Mouse (Mus musculus) neural tube, embryonic 13.5 days (tissue): ENCODE measurements around the gene Rmi2. TPM values are rescaled to one million over a fixed set of nuclear protein-coding genes. Genes with fewer than 3 reads are reported as not detected.

ENCODE experiments used
- ATAC-seq: fragments of 200-750 bp; cut with Nextera tagmentation; 2 replicates; pipeline ENCODE4 v1.8.0; 2017; ENCODE audit warnings: low read depth, mild to moderate bottlenecking, moderate TSS enrichment, moderate library complexity
- H3K27ac ChIP-seq: fragments of 300-500 bp; sonication (generic); replicated peaks from 2 replicates; pipeline ENCODE4 v1.5.1; 2015; ENCODE audit warnings: moderate library complexity, mild to moderate bottlenecking, inconsistent platforms
- H3K27me3 ChIP-seq: fragments of 300-500 bp; sonication (generic); 2 replicates; pipeline ENCODE4 v1.6.1; 2015; ENCODE audit warnings: mild to moderate bottlenecking, inconsistent platforms
- H3K36me3 ChIP-seq: fragments of 300-500 bp; sonication (generic); 2 replicates; pipeline ENCODE4 v1.6.1; 2015; ENCODE audit warnings: mild to moderate bottlenecking, inconsistent platforms
- H3K4me1 ChIP-seq: fragments of 300-500 bp; sonication (generic); replicated peaks from 2 replicates; pipeline ENCODE4 v1.6.1; 2015; ENCODE audit warnings: inconsistent platforms
- H3K4me2 ChIP-seq: fragments of 300-500 bp; sonication (generic); 2 replicates; pipeline ENCODE4 v1.6.1; 2015; ENCODE audit warnings: inconsistent platforms, mild to moderate bottlenecking, moderate library complexity
- H3K4me3 ChIP-seq: fragments of 300-500 bp; sonication (generic); 2 replicates; pipeline ENCODE4 v1.5.1; 2015; ENCODE audit warnings: mild to moderate bottlenecking, inconsistent platforms
- H3K9ac ChIP-seq: fragments of 300-500 bp; sonication (generic); 2 replicates; pipeline ENCODE4 v1.6.1; 2015; ENCODE audit warnings: moderate library complexity, mild to moderate bottlenecking, inconsistent platforms
- H3K9me3 ChIP-seq: fragments of 300-500 bp; sonication (generic); 2 replicates; pipeline ENCODE4 v1.6.1; 2016; ENCODE audit warnings: inconsistent platforms
- WGBS: fragments of 180-500 bp; shearing (Covaris S2); methylation state at CpG from one replicate; pipeline ENCODE4 v1.1.7; 2015; 5-methylcytosine and 5-hydroxymethylcytosine counted together
- polyA plus RNA-seq: library from polyadenylated mRNA; unstranded; fragments of >200 nt; fragmentation: Nextera tagmentation; extraction: Ambion mirVana; gene quantifications from 2 replicates; pipeline ENCODE4 v1.2.1, GENCODE M21; 2015

The Rmi2 gene
- polyA plus RNA-seq, 1 experiment from 2014 or later: 0.68 TPM

- H3K27me3 ChIP-seq: no peaks in the 10 kb centered on the region
- no peaks in the 10 kb centered on the region for H3K4me1 ChIP-seq
- H3K9me3 ChIP-seq: no peaks in the 10 kb centered on the region
- no peaks in the 10 kb centered on the region for H3K36me3 ChIP-seq
- no peak overlapping the region for H3K27ac ChIP-seq
- no peak overlapping the region for H3K9ac ChIP-seq
- ATAC-seq: no peak
- no peak overlapping the region for H3K4me2 ChIP-seq
- no peak overlapping the region for H3K4me3 ChIP-seq
- 88% methylated on average over 2 of the region's 2 CpGs for WGBS
Measured at GRCm38 (mm10) chr16:10911061-10911460, 76.2 kb downstream of the Rmi2 start.

GRCm38 (mm10) chr16:10915066-10915465, 80.2 kb downstream of the Rmi2 start:
- Histone ChIP-seq H3K9ac (no peak overlapping the region), H3K27ac (no peak overlapping the region), H3K4me3 (no peak overlapping the region), H3K27me3 (no peaks in the 10 kb centered on the region), H3K4me2 (no peak overlapping the region), H3K4me1 (0 out of 2 replicates have a peak, but pooled peaks cover 2% of the 10 kb centered on the region), H3K9me3 (no peaks in the 10 kb centered on the region), H3K36me3 (no peaks in the 10 kb centered on the region)
- 95% methylated on average over 4 of the region's 4 CpGs for WGBS
- no peak for ATAC-seq

GRCm38 (mm10) chr16:10916271-10916670, 81.4 kb downstream of the Rmi2 start:
- no peak for ATAC-seq
- 90% methylated on average over 3 of the region's 3 CpGs for WGBS
- Histone ChIP-seq H3K9ac (no peak overlapping the region), H3K4me1 (0 out of 2 replicates have a peak, but pooled peaks cover 2% of the 10 kb centered on the region), H3K9me3 (no peaks in the 10 kb centered on the region), H3K4me2 (no peak overlapping the region), H3K27ac (no peak overlapping the region), H3K36me3 (no peaks in the 10 kb centered on the region), H3K4me3 (no peak overlapping the region), H3K27me3 (no peaks in the 10 kb centered on the region)

GRCm38 (mm10) chr16:10919856-10920255, 85.0 kb downstream of the Rmi2 start:
- H3K4me2 ChIP-seq: no peak overlapping the region
- no peaks in the 10 kb centered on the region for H3K27me3 ChIP-seq
- no peaks in the 10 kb centered on the region for H3K36me3 ChIP-seq
- no peak overlapping the region for H3K4me3 ChIP-seq
- no peaks in the 10 kb centered on the region for H3K9me3 ChIP-seq
- no peak overlapping the region for H3K27ac ChIP-seq
- 0 out of 2 replicates have a peak, but pooled peaks cover 2% of the 10 kb centered on the region for H3K4me1 ChIP-seq
- H3K9ac ChIP-seq: no peak overlapping the region
- no peak for ATAC-seq

- WGBS: 65% methylated on average over 5 of the region's 5 CpGs
- H3K36me3 ChIP-seq: no peaks in the 10 kb centered on the region
- H3K4me1 ChIP-seq: peaks cover 10% of the 10 kb centered on the region; the same call in 1 of the 2 replicates
- no peak overlapping the region for H3K4me2 ChIP-seq
- H3K9me3 ChIP-seq: no peaks in the 10 kb centered on the region
- no peak overlapping the region for H3K27ac ChIP-seq
- no peaks in the 10 kb centered on the region for H3K27me3 ChIP-seq
- no peak for ATAC-seq
- no peak overlapping the region for H3K9ac ChIP-seq
- H3K4me3 ChIP-seq: no peak overlapping the region
Measured at GRCm38 (mm10) chr16:10923561-10923960, 88.7 kb downstream of the Rmi2 start.

GRCm38 (mm10) chr16:10925591-10926180, 90.8 kb downstream of the Rmi2 start:
- no peak overlapping the region for H3K27ac ChIP-seq
- 46% methylated on average over 7 of the region's 7 CpGs for WGBS
- no peaks in the 10 kb centered on the region for H3K27me3 ChIP-seq
- H3K9me3 ChIP-seq: peaks cover 7% of the 10 kb centered on the region; the same call in 1 of the 2 replicates
- no peak overlapping the region for H3K4me3 ChIP-seq
- H3K4me1 ChIP-seq: peaks cover 7% of the 10 kb centered on the region; the same call in 1 of the 2 replicates
- no peak for ATAC-seq
- no peak overlapping the region for H3K4me2 ChIP-seq
- no peaks in the 10 kb centered on the region for H3K36me3 ChIP-seq
- H3K9ac ChIP-seq: no peak overlapping the region

GRCm38 (mm10) chr16:10927026-10927425, 92.2 kb downstream of the Rmi2 start:
- Histone ChIP-seq H3K27ac (no peak overlapping the region), H3K9me3 (peaks cover 14% of the 10 kb centered on the region; the same call in 1 of the 2 replicates), H3K27me3 (no peaks in the 10 kb centered on the region), H3K36me3 (no peaks in the 10 kb centered on the region), H3K9ac (no peak overlapping the region), H3K4me2 (no peak overlapping the region), H3K4me1 (peaks cover 7% of the 10 kb centered on the region; the same call in 1 of the 2 replicates), H3K4me3 (no peak overlapping the region)
- no peak for ATAC-seq
- 79% methylated on average over 1 of the region's 1 CpGs for WGBS

- H3K9me3 ChIP-seq: peaks cover 14% of the 10 kb centered on the region; the same call in 1 of the 2 replicates
- H3K4me3 ChIP-seq: no peak overlapping the region
- no peak overlapping the region for H3K9ac ChIP-seq
- no peak overlapping the region for H3K4me2 ChIP-seq
- no peak for ATAC-seq
- WGBS: 89% methylated on average over 3 of the region's 3 CpGs
- no peaks in the 10 kb centered on the region for H3K27me3 ChIP-seq
- no peak overlapping the region for H3K27ac ChIP-seq
- H3K4me1 ChIP-seq: no peaks in the 10 kb centered on the region
- H3K36me3 ChIP-seq: no peaks in the 10 kb centered on the region
Measured at GRCm38 (mm10) chr16:10933372-10933771, 98.5 kb downstream of the Rmi2 start.

- ATAC-seq: no peak
- Histone ChIP-seq H3K9ac (no peak overlapping the region), H3K4me2 (no peak overlapping the region), H3K27me3 (no peaks in the 10 kb centered on the region), H3K36me3 (no peaks in the 10 kb centered on the region), H3K4me3 (no peak overlapping the region), H3K9me3 (peaks cover 14% of the 10 kb centered on the region; the same call in 1 of the 2 replicates), H3K27ac (no peak overlapping the region), H3K4me1 (no peaks in the 10 kb centered on the region)
- 67% methylated on average over 1 of the region's 1 CpGs for WGBS
Measured at GRCm38 (mm10) chr16:10934047-10934446, 99.2 kb downstream of the Rmi2 start.

GRCm38 (mm10) chr16:10936700-10937319, 102.0 kb downstream of the Rmi2 start:
- Histone ChIP-seq H3K4me1 (no peaks in the 10 kb centered on the region), H3K27ac (no peak overlapping the region), H3K9ac (no peak overlapping the region), H3K27me3 (no peaks in the 10 kb centered on the region), H3K4me3 (no peak overlapping the region), H3K9me3 (no peaks in the 10 kb centered on the region), H3K36me3 (no peaks in the 10 kb centered on the region), H3K4me2 (no peak overlapping the region)
- ATAC-seq: no peak
- WGBS: 30% methylated on average over 5 of the region's 5 CpGs

GRCm38 (mm10) chr16:10937497-10937896, 102.6 kb downstream of the Rmi2 start:
- WGBS: 71% methylated on average over 11 of the region's 11 CpGs
- H3K27ac ChIP-seq: no peak overlapping the region
- no peak overlapping the region for H3K4me2 ChIP-seq
- ATAC-seq: no peak
- H3K4me1 ChIP-seq: no peaks in the 10 kb centered on the region
- no peaks in the 10 kb centered on the region for H3K9me3 ChIP-seq
- H3K9ac ChIP-seq: no peak overlapping the region
- no peak overlapping the region for H3K4me3 ChIP-seq
- H3K27me3 ChIP-seq: no peaks in the 10 kb centered on the region
- no peaks in the 10 kb centered on the region for H3K36me3 ChIP-seq

- Histone ChIP-seq H3K36me3 (no peaks in the 10 kb centered on the region), H3K27ac (no peak overlapping the region), H3K4me2 (no peak overlapping the region), H3K9me3 (no peaks in the 10 kb centered on the region), H3K9ac (no peak overlapping the region), H3K27me3 (no peaks in the 10 kb centered on the region), H3K4me1 (no peaks in the 10 kb centered on the region), H3K4me3 (no peak overlapping the region)
- no peak for ATAC-seq
- 87% methylated on average over 4 of the region's 4 CpGs for WGBS
Measured at GRCm38 (mm10) chr16:10939932-10940331, 105.1 kb downstream of the Rmi2 start.

- no peaks in the 10 kb centered on the region for H3K9me3 ChIP-seq
- ATAC-seq: no peak
- no peaks in the 10 kb centered on the region for H3K36me3 ChIP-seq
- H3K27ac ChIP-seq: no peak overlapping the region
- no peak overlapping the region for H3K4me2 ChIP-seq
- no peak overlapping the region for H3K4me3 ChIP-seq
- H3K9ac ChIP-seq: no peak overlapping the region
- H3K4me1 ChIP-seq: no peaks in the 10 kb centered on the region
- 90% methylated on average over 2 of the region's 2 CpGs for WGBS
- H3K27me3 ChIP-seq: no peaks in the 10 kb centered on the region
Measured at GRCm38 (mm10) chr16:10940661-10941060, 105.8 kb downstream of the Rmi2 start.
